Mouse (Mus musculus): Measurements from ENCODE around the gene Cbfb.

DNA sequence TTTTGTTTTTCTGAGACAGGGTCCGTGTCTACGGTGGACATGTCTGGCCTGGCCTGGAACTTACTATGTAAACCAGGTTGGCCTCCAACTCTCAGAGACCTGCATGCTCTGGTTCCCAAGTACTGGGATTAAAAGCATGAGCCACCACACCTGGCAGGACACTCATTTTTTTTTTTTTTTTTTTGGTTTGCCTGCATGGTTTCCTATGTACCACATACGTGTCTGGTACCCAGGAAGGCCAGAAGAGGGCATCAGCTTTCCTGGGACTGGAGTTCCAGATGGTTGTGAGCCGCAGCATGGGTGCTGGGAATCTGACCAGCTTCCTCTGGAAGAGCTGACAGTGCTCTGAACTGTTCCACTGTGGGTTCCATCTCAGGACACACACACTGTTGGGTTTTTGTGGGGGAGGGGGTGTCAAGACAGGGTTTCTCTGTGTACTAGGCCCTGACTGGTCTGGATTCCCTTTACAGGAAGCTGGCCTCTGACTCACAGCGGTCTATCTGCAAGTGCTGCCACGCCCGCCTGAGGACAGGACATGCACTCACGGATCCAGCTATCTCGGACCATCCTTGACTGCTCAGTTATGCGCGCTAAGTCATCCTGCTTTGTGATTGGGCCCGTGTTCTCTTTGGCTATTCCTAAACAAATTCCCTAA is 91.0 kb downstream of the Cbfb start:
- TF ChIP-seq CTCF (IDR thresholded peaks at IDR 0.05; ENCODE audit: low read depth) (no peak), EP300 (optimal IDR thresholded peaks at IDR 0.05) (no peak)

All from stomach, postnatal 0 days (tissue).